ENCODE assay signal across 10 mouse cellular contexts in the genomic region with DNA sequence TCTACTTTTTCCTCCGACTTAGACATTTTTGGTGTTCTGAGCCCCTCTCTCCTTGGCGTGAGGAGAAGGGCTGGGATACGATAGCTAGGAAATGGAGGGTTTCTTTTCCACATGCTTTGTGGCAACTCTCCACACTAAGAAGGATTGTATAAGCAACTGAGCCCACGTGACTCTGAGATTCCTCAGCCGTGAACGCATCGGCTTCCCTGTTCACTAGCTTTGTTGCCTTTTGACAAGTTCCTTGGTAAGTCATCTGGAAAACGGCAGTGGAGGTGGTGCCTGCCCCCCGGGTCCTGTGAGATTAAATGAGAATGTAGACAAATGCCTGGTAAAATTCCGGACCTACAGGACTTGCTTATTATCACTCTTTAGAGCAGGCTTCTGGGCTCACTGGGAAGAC.
A peak's percentile ranks its signal among the peaks of the same experiment; 100 is the strongest.
DNase-seq lines count a peak whose midpoint lies in the region; ATAC-seq and TF ChIP-seq lines count a peak whose summit lies in the region.
"Had no signal": no experiment of that assay in that cellular context is flagged by ENCODE, and none has a peak within 500 bp of the region (broad histone marks: within the 10 kb centered on the region; RNA-seq: fewer than 3 reads in every experiment).

No protein-coding gene starts in this region.

- intact Hi-C loops in heart, postnatal 36 days (cut with DNase I), result no loop called here

- H3K4me2 ChIP-seq in embryonic facial prominence, embryonic 12.5 days (replicated peaks), result peak overlapping the region; percentile 26; the same call in 1 of the 2 replicates
- peak overlapping the region; percentile 39 for H3K4me2 ChIP-seq in midbrain, embryonic 14.5 days (ENCODE audit: low read length)

- no peaks in the 10 kb centered on the region for H3K27me3 ChIP-seq in embryonic facial prominence, embryonic 12.5 days
- H3K27me3 ChIP-seq in midbrain, embryonic 14.5 days (ENCODE audit: control insufficient read depth, insufficient read depth, low read length), result no peaks in the 10 kb centered on the region

- no peak for TF ChIP-seq POLR2A in brain, embryonic 14.5 days (IDR thresholded peaks at IDR 0.05; ENCODE audit: borderline replicate concordance, extremely low read depth, insufficient read depth, insufficient read length, poor library complexity, severe bottlenecking)

- no peak overlapping the region for H3K27ac ChIP-seq in embryonic facial prominence, embryonic 12.5 days
- H3K27ac ChIP-seq in midbrain, embryonic 14.5 days (replicated peaks; ENCODE audit: low read depth, low read length), result no peak overlapping the region
- H3K27ac ChIP-seq: liver, embryonic 14.5 days had no signal

- peaks cover 3% of the 10 kb centered on the region; the same call in 1 of the 2 replicates for H3K4me1 ChIP-seq in embryonic facial prominence, embryonic 12.5 days
- H3K4me1 ChIP-seq in midbrain, embryonic 14.5 days (ENCODE audit: control insufficient read depth, insufficient read depth, low read length), result no peaks in the 10 kb centered on the region; the same call in 1 of the 2 replicates

- peak; percentile 74 for DNase-seq in brain, embryonic 14.5 days (ENCODE audit: low read depth)
- peak; percentile 79 for DNase-seq in kidney, adult 11 months
- DNase-seq in midbrain, embryonic 14.5 days, result peak; percentile 63
- no peak for DNase-seq in thymus, postnatal 10 days (ENCODE audit: low spot score in 2 of 2)
- DNase-seq in cerebellum, postnatal 14 days, result no peak
- DNase-seq in heart, postnatal 36 days, result no peak
- DNase-seq: cerebellum, adult 11 months; gastrocnemius, postnatal 14 days had no signal

- no peak overlapping the region for H3K9ac ChIP-seq in embryonic facial prominence, embryonic 12.5 days
- no peak overlapping the region for H3K9ac ChIP-seq in midbrain, embryonic 14.5 days (replicated peaks; ENCODE audit: low read length)
- H3K9ac ChIP-seq: liver, embryonic 14.5 days had no signal

- WGBS in embryonic facial prominence, embryonic 12.5 days, result 44% methylated on average over 10 of the region's 10 CpGs
- WGBS in midbrain, embryonic 14.5 days, result 13% methylated on average over 10 of the region's 10 CpGs

- no peaks in the 10 kb centered on the region for H3K9me3 ChIP-seq in embryonic facial prominence, embryonic 12.5 days
- H3K9me3 ChIP-seq in midbrain, embryonic 14.5 days (ENCODE audit: control insufficient read depth, low read length), result no peaks in the 10 kb centered on the region

- H3K36me3 ChIP-seq in embryonic facial prominence, embryonic 12.5 days, result no peaks in the 10 kb centered on the region
- no peaks in the 10 kb centered on the region for H3K36me3 ChIP-seq in midbrain, embryonic 14.5 days (ENCODE audit: control insufficient read depth, insufficient read depth, low read length)

- H3K4me3 ChIP-seq in embryonic facial prominence, embryonic 12.5 days, result no peak overlapping the region
- no peak overlapping the region for H3K4me3 ChIP-seq in midbrain, embryonic 14.5 days (replicated peaks; ENCODE audit: low read depth, low read length)

- no peak for ATAC-seq in embryonic facial prominence, embryonic 12.5 days (ENCODE audit: insufficient number of reproducible peaks, insufficient read depth, low FRiP score, low TSS enrichment)
- no peak for ATAC-seq in midbrain, embryonic 14.5 days (ENCODE audit: low FRiP score, low TSS enrichment)

- no peak for TF ChIP-seq CTCF in brain, embryonic 14.5 days (IDR thresholded peaks at IDR 0.05; ENCODE audit: borderline replicate concordance, extremely low read depth, insufficient read depth, insufficient read length)

Comparison
In these comparisons a context has a peak if more than half of its experiments do, and no peak if none do; other contexts are left out.
1. DNase-seq: peak in brain, embryonic 14.5 days (single experiment), kidney, adult 11 months (single experiment) and midbrain, embryonic 14.5 days (single experiment); none in thymus, postnatal 10 days (0 of 2), cerebellum, postnatal 14 days (0 of 2) and heart, postnatal 36 days (0 of 2).